In genomic region chr14:101737501-101737900, GRCm38 (mm10) we compare ENCODE assay signal across 23 mouse cellular contexts. TPM values are rescaled to one million over a fixed set of nuclear protein-coding genes. Genes with fewer than 3 reads are reported as not detected.
"Had no signal": no experiment of that assay in that cellular context is flagged by ENCODE, and none has a peak within 500 bp of the region (broad histone marks: within the 10 kb centered on the region; RNA-seq: fewer than 3 reads in every experiment).

No protein-coding gene starts in this region.

- DNase-seq: heart, postnatal 10 days; heart, postnatal 14 days; heart, postnatal 36 days; heart, postnatal 4 days; kidney, adult 11 months; kidney, adult 18-20 months; kidney, adult 2 months; kidney, adult 8-10 months; kidney, adult 9 months; kidney, postnatal 10 days; kidney, postnatal 14 days; kidney, postnatal 25 days; kidney, postnatal 36 days; kidney, postnatal 4 days; layer of hippocampus, adult 9-11 months; layer of hippocampus, postnatal 36 days had no signal

RNA-seq across cellular contexts. Expression of gene Gm9922, which starts 7.9 kb away (rescaled TPM):
- total RNA-seq: hematopoietic stem cell, adult 5-6 weeks; hindbrain, postnatal 0 days; layer of hippocampus, adult 18-20 months; layer of hippocampus, adult 2 months; layer of hippocampus, postnatal 14 days; layer of hippocampus, postnatal 36 days; left cerebral cortex, adult 18-20 months; left cerebral cortex, adult 2 months had no signal
